13 mouse cellular contexts compared by ENCODE assay signal in genomic region chr13:84625527-84625926, GRCm38 (mm10).
"Had no signal": no experiment of that assay in that cellular context is flagged by ENCODE, and none has a peak within 500 bp of the region (broad histone marks: within the 10 kb centered on the region; RNA-seq: fewer than 3 reads in every experiment).

No protein-coding gene starts in this region.

- H3K4me2 ChIP-seq: limb, embryonic 15.5 days; liver, embryonic 12.5 days; lung, embryonic 14.5 days; midbrain, embryonic 15.5 days; neural tube, embryonic 13.5 days; stomach, embryonic 15.5 days had no signal

- H3K4me1 ChIP-seq: limb, embryonic 15.5 days; liver, embryonic 12.5 days; midbrain, embryonic 15.5 days; stomach, embryonic 15.5 days had no signal

- H3K36me3 ChIP-seq: limb, embryonic 15.5 days; liver, embryonic 12.5 days; midbrain, embryonic 15.5 days; neural tube, embryonic 13.5 days; stomach, embryonic 15.5 days had no signal

- H3K9ac ChIP-seq: limb, embryonic 15.5 days; liver, embryonic 12.5 days; lung, embryonic 14.5 days; midbrain, embryonic 15.5 days; neural tube, embryonic 13.5 days; stomach, embryonic 15.5 days had no signal

- H3K27me3 ChIP-seq: limb, embryonic 15.5 days; liver, embryonic 12.5 days; midbrain, embryonic 15.5 days; neural tube, embryonic 13.5 days; stomach, embryonic 15.5 days had no signal

- H3K4me3 ChIP-seq: limb, embryonic 15.5 days; liver, embryonic 12.5 days; midbrain, embryonic 15.5 days; neural tube, embryonic 13.5 days; stomach, embryonic 15.5 days had no signal

- H3K27ac ChIP-seq: limb, embryonic 15.5 days; liver, embryonic 12.5 days; midbrain, embryonic 15.5 days; stomach, embryonic 15.5 days had no signal

- DNase-seq: kidney, adult 8-10 months; kidney, postnatal 4 days; lung, embryonic 14.5 days; lung, postnatal 10 days; lung, postnatal 4 days; retina, postnatal 1 day; thymus, adult 2 months; thymus, postnatal 25 days had no signal

- H3K9me3 ChIP-seq: limb, embryonic 15.5 days; liver, embryonic 12.5 days; midbrain, embryonic 15.5 days; neural tube, embryonic 13.5 days; stomach, embryonic 15.5 days had no signal

- ATAC-seq: liver, embryonic 12.5 days; midbrain, embryonic 15.5 days had no signal
